Mouse (Mus musculus): ENCODE results near the gene Ankrd13d. TPM values are rescaled to one million over a fixed set of nuclear protein-coding genes. Genes with fewer than 3 reads are reported as not detected.

The Ankrd13d gene
- polyA plus RNA-seq, 1 experiment from 2014 or later: 63.4 TPM

Small RNA genes within 50 kb of the gene (microRNA-seq; reads per million reads assigned to microRNA genes)
- not detected for gene Mir6985

Other genes starting within 250 kb of the Ankrd13d start
- gene Gstp1, start 245.2 kb downstream of the Ankrd13d start, polyA plus RNA-seq (2015; fragmentation: Nextera tagmentation; extraction: Ambion mirVana): 534 and 573 TPM in 2 replicates
- gene Gstp2, start 237.1 kb downstream of the Ankrd13d start, polyA plus RNA-seq (2015; fragmentation: Nextera tagmentation; extraction: Ambion mirVana): 0.60 and 2.2 TPM in 2 replicates
- gene Gstp3, start 223.6 kb downstream of the Ankrd13d start, polyA plus RNA-seq (2015; fragmentation: Nextera tagmentation; extraction: Ambion mirVana): not detected in 2 replicates
- gene Cabp2, start 201.6 kb downstream of the Ankrd13d start, polyA plus RNA-seq (2015; fragmentation: Nextera tagmentation; extraction: Ambion mirVana): not detected in 2 replicates
- 82.5 and 92.5 TPM in 2 replicates for gene Cdk2ap2, start 186.0 kb downstream of the Ankrd13d start, polyA plus RNA-seq (2015; fragmentation: Nextera tagmentation; extraction: Ambion mirVana)
- gene Pitpnm1, start 183.1 kb downstream of the Ankrd13d start, polyA plus RNA-seq (2015; fragmentation: Nextera tagmentation; extraction: Ambion mirVana): 74.3 and 81.1 TPM in 2 replicates
- gene Aip, start 157.3 kb downstream of the Ankrd13d start, polyA plus RNA-seq (2015; fragmentation: Nextera tagmentation; extraction: Ambion mirVana): 102 and 104 TPM in 2 replicates
- gene Gpr152, start 143.3 kb downstream of the Ankrd13d start, polyA plus RNA-seq (2015; fragmentation: Nextera tagmentation; extraction: Ambion mirVana): 0.04 and 0.05 TPM in 2 replicates
- gene Cabp4, start 139.1 kb downstream of the Ankrd13d start, polyA plus RNA-seq (2015; fragmentation: Nextera tagmentation; extraction: Ambion mirVana): 0.21 and 0.26 TPM in 2 replicates
- gene Coro1b, start 134.5 kb downstream of the Ankrd13d start, polyA plus RNA-seq (2015; fragmentation: Nextera tagmentation; extraction: Ambion mirVana): 119 and 121 TPM in 2 replicates
- 0.26 and 0.83 TPM in 2 replicates for gene Ptprcap, start 129.5 kb downstream of the Ankrd13d start, polyA plus RNA-seq (2015; fragmentation: Nextera tagmentation; extraction: Ambion mirVana)
- gene Rps6kb2, start 119.8 kb downstream of the Ankrd13d start, polyA plus RNA-seq (2015; fragmentation: Nextera tagmentation; extraction: Ambion mirVana): 47.8 and 56.7 TPM in 2 replicates
- 5.6 and 6.1 TPM in 2 replicates for gene Carns1, start 107.7 kb downstream of the Ankrd13d start, polyA plus RNA-seq (2015; fragmentation: Nextera tagmentation; extraction: Ambion mirVana)
- 0.98 and 1.5 TPM in 2 replicates for gene Tbc1d10c, start 91.9 kb downstream of the Ankrd13d start, polyA plus RNA-seq (2015; fragmentation: Nextera tagmentation; extraction: Ambion mirVana)
- gene Ppp1ca, start 91.1 kb downstream of the Ankrd13d start, polyA plus RNA-seq (2015; fragmentation: Nextera tagmentation; extraction: Ambion mirVana): 582 and 587 TPM in 2 replicates
- gene Rad9a, start 81.5 kb downstream of the Ankrd13d start, polyA plus RNA-seq (2015; fragmentation: Nextera tagmentation; extraction: Ambion mirVana): 25.5 and 27.5 TPM in 2 replicates
- gene Clcf1, start 68.9 kb downstream of the Ankrd13d start, polyA plus RNA-seq (2015; fragmentation: Nextera tagmentation; extraction: Ambion mirVana): 0.69 and 0.75 TPM in 2 replicates
- gene AC109138.7, start 68.8 kb downstream of the Ankrd13d start, polyA plus RNA-seq (2015; fragmentation: Nextera tagmentation; extraction: Ambion mirVana): not detected in 2 replicates
- gene Pold4, start 51.2 kb downstream of the Ankrd13d start, polyA plus RNA-seq (2015; fragmentation: Nextera tagmentation; extraction: Ambion mirVana): 19.2 and 20.9 TPM in 2 replicates
- gene Ssh3, start 14.0 kb downstream of the Ankrd13d start, polyA plus RNA-seq (2015; fragmentation: Nextera tagmentation; extraction: Ambion mirVana): 15.9 and 18.5 TPM in 2 replicates
- 25.7 and 31.9 TPM in 2 replicates for gene Grk2, start 23.1 kb upstream of the Ankrd13d start, polyA plus RNA-seq (2015; fragmentation: Nextera tagmentation; extraction: Ambion mirVana)
- gene Kdm2a, start 115.1 kb upstream of the Ankrd13d start, polyA plus RNA-seq (2015; fragmentation: Nextera tagmentation; extraction: Ambion mirVana): 32.7 and 36.3 TPM in 2 replicates
- 5.7 and 6.7 TPM in 2 replicates for gene Rhod, start 156.3 kb upstream of the Ankrd13d start, polyA plus RNA-seq (2015; fragmentation: Nextera tagmentation; extraction: Ambion mirVana)
- gene Syt12, start 194.3 kb upstream of the Ankrd13d start, polyA plus RNA-seq (2015; fragmentation: Nextera tagmentation; extraction: Ambion mirVana): 5.3 and 5.6 TPM in 2 replicates
- not detected in 2 replicates for gene 2010003K11Rik, start 215.4 kb upstream of the Ankrd13d start, polyA plus RNA-seq (2015; fragmentation: Nextera tagmentation; extraction: Ambion mirVana)
- gene Pcx, start 227.3 kb upstream of the Ankrd13d start, polyA plus RNA-seq (2015; fragmentation: Nextera tagmentation; extraction: Ambion mirVana): 38.9 and 43.8 TPM in 2 replicates

Data from hindbrain, embryonic 15.5 days (tissue).